Mouse (Mus musculus): Measurements from ENCODE around the gene Arhgef1. TPM values are rescaled to one million over a fixed set of nuclear protein-coding genes. Genes with fewer than 3 reads are reported as not detected.

Gene Arhgef1
- polyA plus RNA-seq, 1 experiment from 2014 or later = 45.2 TPM

- H3K4me1 ChIP-seq (replicated peaks; ENCODE audit: control insufficient read depth, insufficient read depth) = no peaks in the 10 kb centered on the region
- no peaks in the 10 kb centered on the region for H3K27me3 ChIP-seq (ENCODE audit: control insufficient read depth, insufficient read depth, low read length)
- H3K9ac ChIP-seq (ENCODE audit: low read length) = no peak overlapping the region
- H3K9me3 ChIP-seq (ENCODE audit: control insufficient read depth, low read length) = no peaks in the 10 kb centered on the region
- H3K27ac ChIP-seq (replicated peaks) = no peak overlapping the region
- H3K4me2 ChIP-seq (replicated peaks; ENCODE audit: low read depth) = no peak overlapping the region
- DNase-seq (ENCODE audit: low spot score) = no peak
- no peaks in the 10 kb centered on the region for H3K36me3 ChIP-seq (ENCODE audit: control insufficient read depth, insufficient read depth, low read length)
- WGBS = 90% methylated on average over 8 of the region's 8 CpGs
- TF ChIP-seq CTCF (IDR thresholded peaks at IDR 0.05; ENCODE audit: low read depth) (no peak), EP300 (optimal IDR thresholded peaks at IDR 0.05) (no peak)
- ATAC-seq (ENCODE audit: low FRiP score, low TSS enrichment) = no peak
- no peak overlapping the region for H3K4me3 ChIP-seq (ENCODE audit: low read depth, low read length)
These were observed 6.4 kb upstream of the Arhgef1 start for GRCm38 (mm10) chr7:24896269-24896668.

GRCm38 (mm10) chr7:24897224-24897623 lies 5.5 kb upstream of the Arhgef1 start, which contains the start of gene Cd79a:
Gene Cd79a, plus strand, starts transcription at chr7:24897381.
- TF ChIP-seq CTCF (IDR thresholded peaks at IDR 0.05; ENCODE audit: low read depth) (no peak), EP300 (optimal IDR thresholded peaks at IDR 0.05) (no peak)
- Histone ChIP-seq H3K36me3 (ENCODE audit: control insufficient read depth, insufficient read depth, low read length) (no peaks in the 10 kb centered on the region), H3K9me3 (ENCODE audit: control insufficient read depth, low read length) (no peaks in the 10 kb centered on the region), H3K27me3 (ENCODE audit: control insufficient read depth, insufficient read depth, low read length) (no peaks in the 10 kb centered on the region), H3K9ac (ENCODE audit: low read length) (no peak within 1 kb of the TSS), H3K4me3 (ENCODE audit: low read depth, low read length) (no peak within 1 kb of the TSS), H3K27ac (replicated peaks) (no peak within 1 kb of the TSS), H3K4me2 (replicated peaks; ENCODE audit: low read depth) (no peak within 1 kb of the TSS), H3K4me1 (replicated peaks; ENCODE audit: control insufficient read depth, insufficient read depth) (no peaks in the 10 kb centered on the region)
- 69% methylated on average over 12 of the region's 12 CpGs for WGBS
- DNase-seq (ENCODE audit: low spot score) (no peak), ATAC-seq (ENCODE audit: low FRiP score, low TSS enrichment) (no peak)

- Histone ChIP-seq H3K4me3 (ENCODE audit: low read depth, low read length) (no peak overlapping the region), H3K27me3 (ENCODE audit: control insufficient read depth, insufficient read depth, low read length) (no peaks in the 10 kb centered on the region), H3K9me3 (ENCODE audit: control insufficient read depth, low read length) (no peaks in the 10 kb centered on the region), H3K4me1 (replicated peaks; ENCODE audit: control insufficient read depth, insufficient read depth) (no peaks in the 10 kb centered on the region), H3K27ac (replicated peaks) (no peak overlapping the region), H3K36me3 (ENCODE audit: control insufficient read depth, insufficient read depth, low read length) (no peaks in the 10 kb centered on the region), H3K9ac (ENCODE audit: low read length) (no peak overlapping the region), H3K4me2 (replicated peaks; ENCODE audit: low read depth) (no peak overlapping the region)
- 51% methylated on average over 5 of the region's 5 CpGs for WGBS
- no peak for TF ChIP-seq EP300 (optimal IDR thresholded peaks at IDR 0.05)
- TF ChIP-seq CTCF (IDR thresholded peaks at IDR 0.05; ENCODE audit: low read depth) = no peak
- DNase-seq (ENCODE audit: low spot score) (no peak), ATAC-seq (ENCODE audit: low FRiP score, low TSS enrichment) (no peak)
These were observed 4.8 kb upstream of the Arhgef1 start for GRCm38 (mm10) chr7:24897959-24898358.

GRCm38 (mm10) chr7:24901114-24901513 lies 1.6 kb upstream of the Arhgef1 start:
- no peaks in the 10 kb centered on the region for H3K9me3 ChIP-seq (ENCODE audit: control insufficient read depth, low read length)
- no peaks in the 10 kb centered on the region for H3K27me3 ChIP-seq (ENCODE audit: control insufficient read depth, insufficient read depth, low read length)
- DNase-seq (ENCODE audit: low spot score) (no peak), ATAC-seq (ENCODE audit: low FRiP score, low TSS enrichment) (no peak)
- H3K9ac ChIP-seq (ENCODE audit: low read length) = no peak overlapping the region
- H3K4me3 ChIP-seq (ENCODE audit: low read depth, low read length) = no peak overlapping the region
- no peak overlapping the region for H3K27ac ChIP-seq (replicated peaks)
- no peak overlapping the region for H3K4me2 ChIP-seq (replicated peaks; ENCODE audit: low read depth)
- H3K36me3 ChIP-seq (ENCODE audit: control insufficient read depth, insufficient read depth, low read length) = no peaks in the 10 kb centered on the region
- TF ChIP-seq CTCF (IDR thresholded peaks at IDR 0.05; ENCODE audit: low read depth) = no peak
- TF ChIP-seq EP300 (optimal IDR thresholded peaks at IDR 0.05) = no peak
- 52% methylated on average over 6 of the region's 6 CpGs for WGBS
- no peaks in the 10 kb centered on the region for H3K4me1 ChIP-seq (replicated peaks; ENCODE audit: control insufficient read depth, insufficient read depth)

GRCm38 (mm10) chr7:24901842-24902241 lies 870 bp upstream of the Arhgef1 start:
- Histone ChIP-seq H3K4me2 (replicated peaks; ENCODE audit: low read depth) (0 out of 2 replicates have a peak overlapping the region, but pooled peaks have one; percentile 90), H3K9ac (ENCODE audit: low read length) (no peak overlapping the region), H3K27ac (replicated peaks) (peak overlapping the region; percentile 93; the same call in 1 of the 2 replicates), H3K9me3 (ENCODE audit: control insufficient read depth, low read length) (no peaks in the 10 kb centered on the region), H3K36me3 (ENCODE audit: control insufficient read depth, insufficient read depth, low read length) (no peaks in the 10 kb centered on the region), H3K4me3 (ENCODE audit: low read depth, low read length) (no peak overlapping the region), H3K4me1 (replicated peaks; ENCODE audit: control insufficient read depth, insufficient read depth) (no peaks in the 10 kb centered on the region; the same call in 1 of the 2 replicates), H3K27me3 (ENCODE audit: control insufficient read depth, insufficient read depth, low read length) (no peaks in the 10 kb centered on the region)
- no peak for TF ChIP-seq EP300 (optimal IDR thresholded peaks at IDR 0.05)
- no peak for TF ChIP-seq CTCF (IDR thresholded peaks at IDR 0.05; ENCODE audit: low read depth)
- DNase-seq (ENCODE audit: low spot score) (no peak), ATAC-seq (ENCODE audit: low FRiP score, low TSS enrichment) (no peak)
- WGBS = 42% methylated on average over 1 of the region's 1 CpGs

- no peak for ATAC-seq (ENCODE audit: low FRiP score, low TSS enrichment)
- DNase-seq (ENCODE audit: low spot score) = no peak
- H3K27ac ChIP-seq (replicated peaks) = peak overlapping the region; percentile 93
- H3K4me1 ChIP-seq (replicated peaks; ENCODE audit: control insufficient read depth, insufficient read depth) = no peaks in the 10 kb centered on the region; the same call in 1 of the 2 replicates
- peak overlapping the region; percentile 90 for H3K4me2 ChIP-seq (replicated peaks; ENCODE audit: low read depth)
- H3K9ac ChIP-seq (ENCODE audit: low read length) = peak overlapping the region; percentile 83
- peak overlapping the region; percentile 73 for H3K4me3 ChIP-seq (ENCODE audit: low read depth, low read length)
- 49% methylated on average over 2 of the region's 2 CpGs for WGBS
- no peaks in the 10 kb centered on the region for H3K27me3 ChIP-seq (ENCODE audit: control insufficient read depth, insufficient read depth, low read length)
- no peaks in the 10 kb centered on the region for H3K9me3 ChIP-seq (ENCODE audit: control insufficient read depth, low read length)
- no peak for TF ChIP-seq EP300 (optimal IDR thresholded peaks at IDR 0.05)
- no peak for TF ChIP-seq CTCF (IDR thresholded peaks at IDR 0.05; ENCODE audit: low read depth)
- H3K36me3 ChIP-seq (ENCODE audit: control insufficient read depth, insufficient read depth, low read length) = no peaks in the 10 kb centered on the region
These were observed 465 bp upstream of the Arhgef1 start for GRCm38 (mm10) chr7:24902264-24902629.

Data from stomach, postnatal 0 days (tissue).